Mouse (Mus musculus) cerebellum, adult 2 months (tissue): ENCODE data around the gene Tbc1d13.

ENCODE experiments used
- CTCF ChIP-seq: fragments of 200-500 bp; IDR thresholded peaks from 2 replicates; pipeline ENCODE4 v1.5.1; 2011; ENCODE audit warnings: low read depth, mild to moderate bottlenecking, control low read depth, low read length, moderate library complexity, borderline replicate concordance; ENCODE audit not compliant: insufficient read depth
- POLR2A ChIP-seq: fragments of 200-500 bp; IDR thresholded peaks from 2 replicates; pipeline ENCODE4 v1.6.1; 2011; ENCODE audit warnings: low read length, control low read depth, borderline replicate concordance; ENCODE audit not compliant: insufficient read depth

- TF ChIP-seq CTCF (no peak), POLR2A (no peak)
These were observed 25.3 kb upstream of the Tbc1d13 start for GRCm38 (mm10) chr2:30108260-30108659.
